Mouse (Mus musculus) C2C12 (cell line): ENCODE results near the gene Gpx5. TPM values are rescaled to one million over a fixed set of nuclear protein-coding genes. Genes with fewer than 3 reads are reported as not detected.
A peak's percentile ranks its signal among the peaks of the same experiment; 100 is the strongest.

Experiments
- H3K27me3 ChIP-seq: one replicate; pipeline ENCODE4 v1.6.1; 2011; ENCODE audit not compliant: control insufficient read depth, insufficient read depth, insufficient read length
- H3K36me3 ChIP-seq: one replicate; pipeline ENCODE4 v1.6.1; 2011; ENCODE audit not compliant: control insufficient read depth, insufficient read depth
- H3K4me3 ChIP-seq: one replicate; pipeline ENCODE4 v1.5.1; 2011; ENCODE audit warnings: mild to moderate bottlenecking, control low read depth; ENCODE audit not compliant: poor library complexity, insufficient read depth, severe bottlenecking
- H3K79me2 ChIP-seq: one replicate; pipeline ENCODE4 v1.6.1; 2011; ENCODE audit not compliant: control insufficient read depth, insufficient read depth
- H3K79me3 ChIP-seq: one replicate; pipeline ENCODE4 v1.6.1; 2011; ENCODE audit warnings: low read depth, control low read depth
- H3ac ChIP-seq: one replicate; pipeline ENCODE3; 2011; ENCODE audit warnings: low read depth; ENCODE audit not compliant: control insufficient read depth, insufficient read length
- CEBPB ChIP-seq: IDR thresholded peaks from one replicate; pipeline ENCODE4 v1.6.1; 2011; ENCODE audit warnings: low read depth, mild to moderate bottlenecking, control low read depth, moderate library complexity
- CTCF ChIP-seq: IDR thresholded peaks from one replicate; pipeline ENCODE4 v1.5.1; 2011; ENCODE audit not compliant: control insufficient read depth, insufficient read depth, insufficient read length
- FOSL1 ChIP-seq: IDR thresholded peaks from one replicate; pipeline ENCODE4 v1.8.0; 2011; ENCODE audit warnings: mild to moderate bottlenecking, low read length; ENCODE audit not compliant: poor library complexity, insufficient read depth, severe bottlenecking
- MAX ChIP-seq: IDR thresholded peaks from one replicate; pipeline ENCODE4 v1.6.1; 2011; ENCODE audit warnings: mild to moderate bottlenecking, control low read depth
- MYOD1 ChIP-seq: IDR thresholded peaks from one replicate; pipeline ENCODE4 v1.6.1; 2011; ENCODE audit warnings: low read depth; ENCODE audit not compliant: control insufficient read depth, insufficient read length
- MYOG ChIP-seq: IDR thresholded peaks from one replicate; pipeline ENCODE4 v1.6.1; 2011; ENCODE audit not compliant: control insufficient read depth, insufficient read length; ENCODE audit errors: extremely low read depth
- USF1 ChIP-seq: IDR thresholded peaks from one replicate; pipeline ENCODE4 v1.6.1; 2011; ENCODE audit warnings: low read depth, mild to moderate bottlenecking, control low read depth, moderate library complexity
- polyA plus RNA-seq: library from polyadenylated mRNA; unstranded; fragments of >200 nt; fragmentation: generic; extraction: Trizol; gene quantifications from one replicate; pipeline ENCODE4 v1.2.1, GENCODE M21; 2012; ENCODE audit warnings: missing spikeins

The Gpx5 gene
- polyA plus RNA-seq, 1 experiment: not detected

GRCm38 (mm10) chr13:21275021-21275814 is 17.3 kb downstream of the Gpx5 start:
- Histone ChIP-seq H3K4me3 (peak overlapping the region; percentile 44), H3K79me3 (no peaks in the 10 kb centered on the region), H3K79me2 (no peaks in the 10 kb centered on the region), H3K27me3 (no peaks in the 10 kb centered on the region), H3K36me3 (no peaks in the 10 kb centered on the region), H3ac (peak overlapping the region; percentile 79)
- TF ChIP-seq MAX (no peak), FOSL1 (no peak), CTCF (no peak), USF1 (no peak), CEBPB (no peak), MYOD1 (no peak), MYOG (no peak)

- no peak overlapping the region for H3ac ChIP-seq
- H3K79me2 ChIP-seq: no peaks in the 10 kb centered on the region
- H3K27me3 ChIP-seq: no peaks in the 10 kb centered on the region
- no peaks in the 10 kb centered on the region for H3K79me3 ChIP-seq
- TF ChIP-seq MYOD1 (no peak), CTCF (no peak), USF1 (no peak), MYOG (no peak), MAX (no peak), FOSL1 (no peak), CEBPB (no peak)
- no peak overlapping the region for H3K4me3 ChIP-seq
- no peaks in the 10 kb centered on the region for H3K36me3 ChIP-seq
Measured at GRCm38 (mm10) chr13:21268262-21268661, 24.3 kb downstream of the Gpx5 start.

GRCm38 (mm10) chr13:21267541-21267940 is 25.0 kb downstream of the Gpx5 start:
- H3ac ChIP-seq: no peak overlapping the region
- H3K36me3 ChIP-seq: no peaks in the 10 kb centered on the region
- no peaks in the 10 kb centered on the region for H3K27me3 ChIP-seq
- H3K79me2 ChIP-seq: no peaks in the 10 kb centered on the region
- H3K79me3 ChIP-seq: no peaks in the 10 kb centered on the region
- H3K4me3 ChIP-seq: no peak overlapping the region
- TF ChIP-seq CEBPB: no peak
- TF ChIP-seq MYOD1: no peak
- no peak for TF ChIP-seq USF1
- TF ChIP-seq FOSL1: no peak
- TF ChIP-seq MYOG: no peak
- no peak for TF ChIP-seq CTCF
- TF ChIP-seq MAX: no peak

GRCm38 (mm10) chr13:21265736-21266135 is 26.8 kb downstream of the Gpx5 start:
- Histone ChIP-seq H3ac (no peak overlapping the region), H3K79me3 (no peaks in the 10 kb centered on the region), H3K79me2 (no peaks in the 10 kb centered on the region), H3K4me3 (no peak overlapping the region), H3K27me3 (no peaks in the 10 kb centered on the region), H3K36me3 (no peaks in the 10 kb centered on the region)
- TF ChIP-seq CEBPB (no peak), MYOD1 (no peak), FOSL1 (no peak), MAX (no peak), USF1 (no peak), MYOG (no peak), CTCF (no peak)

GRCm38 (mm10) chr13:21264366-21264765 is 28.2 kb downstream of the Gpx5 start:
- H3K79me3 ChIP-seq: no peaks in the 10 kb centered on the region
- no peaks in the 10 kb centered on the region for H3K36me3 ChIP-seq
- no peaks in the 10 kb centered on the region for H3K79me2 ChIP-seq
- H3K4me3 ChIP-seq: peak overlapping the region; percentile 12
- no peaks in the 10 kb centered on the region for H3K27me3 ChIP-seq
- TF ChIP-seq MAX (no peak), MYOG (no peak), FOSL1 (no peak), MYOD1 (no peak), CEBPB (no peak), CTCF (no peak), USF1 (no peak)
- peak overlapping the region; percentile 30 for H3ac ChIP-seq

- Histone ChIP-seq H3K27me3 (no peaks in the 10 kb centered on the region), H3K79me3 (no peaks in the 10 kb centered on the region), H3K79me2 (no peaks in the 10 kb centered on the region), H3K4me3 (peak overlapping the region; percentile 12), H3ac (no peak overlapping the region), H3K36me3 (no peaks in the 10 kb centered on the region)
- no peak for TF ChIP-seq USF1
- no peak for TF ChIP-seq MYOD1
- no peak for TF ChIP-seq MYOG
- no peak for TF ChIP-seq CEBPB
- TF ChIP-seq MAX: no peak
- TF ChIP-seq CTCF: no peak
- no peak for TF ChIP-seq FOSL1
Measured at GRCm38 (mm10) chr13:21263910-21264309, 28.6 kb downstream of the Gpx5 start.
